Mouse (Mus musculus) G1E-ER4 (cell line): Measurements from ENCODE around the gene Dnm2. TPM values are rescaled to one million over a fixed set of nuclear protein-coding genes. Genes with fewer than 3 reads are reported as not detected.

Experiments used
- GATA1 ChIP-seq: IDR thresholded peaks from one replicate; pipeline ENCODE4 v1.8.0; 2012; ENCODE audit warnings: low read length, inconsistent platforms
- polyA plus RNA-seq: library from polyadenylated mRNA; stranded (reverse); fragments of >175 nt; gene quantifications from 2 replicates; pipeline ENCODE4 v1.2.3, GENCODE M21; 2012

The Dnm2 gene
- polyA plus RNA-seq, 1 experiment, result 485 TPM

DNA sequence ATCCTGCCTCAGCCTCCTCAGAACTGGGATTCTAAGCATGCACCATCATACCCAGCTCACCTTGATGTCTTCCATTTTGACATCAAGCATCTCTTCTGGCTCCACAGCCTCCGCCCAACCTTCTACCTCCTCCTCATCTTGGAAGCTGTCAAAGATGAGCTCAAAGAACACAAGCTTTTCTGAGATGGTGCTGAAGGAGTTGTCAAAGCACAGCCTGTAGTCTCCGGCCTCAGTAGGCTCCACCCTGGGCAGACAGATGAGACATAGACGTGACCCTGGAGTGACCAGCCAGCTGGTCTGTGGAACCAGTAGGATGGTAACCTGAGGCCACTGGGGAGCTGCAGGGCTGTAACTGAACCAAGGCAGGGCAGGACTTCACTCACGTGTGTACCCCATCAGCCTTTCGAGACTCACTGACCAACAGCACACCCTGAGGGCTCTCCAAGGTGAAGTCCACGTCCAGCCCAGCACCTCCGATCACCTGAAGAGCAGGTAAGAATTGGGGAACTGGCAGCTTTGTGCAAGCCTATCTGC, 84.2 kb downstream of the Dnm2 start:
- no peak for TF ChIP-seq GATA1

DNA sequence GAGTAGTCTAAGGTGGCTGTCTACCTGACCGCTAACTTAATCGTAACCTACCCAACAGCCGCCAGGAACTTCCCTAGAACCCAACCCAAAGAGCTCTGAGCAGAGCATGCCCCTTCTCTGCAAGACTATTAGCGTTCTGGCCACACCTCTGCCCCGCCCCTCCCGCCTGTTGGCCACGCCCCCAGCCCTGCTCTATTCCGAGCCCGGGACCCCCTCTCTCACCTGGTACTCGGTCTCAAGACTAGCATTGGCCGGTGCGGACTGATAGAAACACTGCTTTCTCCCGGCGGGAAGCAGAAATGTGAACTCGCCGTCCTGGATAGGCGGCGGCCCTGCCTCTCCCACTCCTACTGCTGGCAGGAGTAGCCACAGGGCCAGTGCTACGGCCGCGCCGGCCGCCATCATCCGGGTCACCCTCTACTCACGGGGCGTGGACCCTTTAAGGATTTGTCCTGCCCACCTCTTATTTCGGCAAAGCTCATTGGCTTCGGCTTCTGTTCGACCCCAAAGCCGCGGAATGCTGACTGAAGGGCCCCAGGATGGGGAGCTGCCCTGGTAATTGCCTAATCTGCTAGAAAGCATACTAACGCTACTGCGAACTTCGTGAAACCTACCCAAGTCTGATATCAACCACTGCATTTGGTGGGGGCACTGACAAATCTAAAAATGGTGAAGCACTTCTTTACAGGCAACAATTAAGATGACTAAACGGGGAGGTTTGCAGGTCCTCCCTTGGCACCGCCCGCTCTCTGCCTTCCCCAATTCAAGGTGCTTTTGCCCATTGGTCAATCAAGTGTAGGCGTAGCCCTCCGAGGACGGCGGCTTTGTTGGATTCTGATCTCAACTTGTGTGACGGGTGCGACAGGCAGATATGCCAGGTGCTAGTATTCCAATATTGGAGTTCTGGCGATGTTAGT, 85.3 kb downstream of the Dnm2 start, which contains the start of gene Tmed1:
TSS of gene Tmed1 (minus strand) at position 481 of the 917 bp plus-strand sequence.
- TF ChIP-seq GATA1, result no peak

DNA sequence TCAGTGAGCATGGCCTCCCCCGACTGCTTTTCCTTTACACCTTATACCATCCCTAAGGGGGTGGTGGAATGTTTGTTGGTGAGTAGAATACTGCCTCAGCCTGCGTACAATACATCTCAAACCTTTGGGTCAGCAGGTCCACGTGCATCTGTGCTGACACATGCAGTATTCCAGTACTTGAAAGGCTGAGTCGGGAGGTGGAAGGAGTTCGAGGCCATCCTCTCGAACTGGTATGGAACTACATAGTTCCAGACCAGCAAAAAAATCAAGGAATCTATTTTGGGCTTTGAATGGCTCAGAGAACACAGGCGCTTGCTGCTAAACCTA, 85.9 kb downstream of the Dnm2 start:
- TF ChIP-seq GATA1, result no peak

DNA sequence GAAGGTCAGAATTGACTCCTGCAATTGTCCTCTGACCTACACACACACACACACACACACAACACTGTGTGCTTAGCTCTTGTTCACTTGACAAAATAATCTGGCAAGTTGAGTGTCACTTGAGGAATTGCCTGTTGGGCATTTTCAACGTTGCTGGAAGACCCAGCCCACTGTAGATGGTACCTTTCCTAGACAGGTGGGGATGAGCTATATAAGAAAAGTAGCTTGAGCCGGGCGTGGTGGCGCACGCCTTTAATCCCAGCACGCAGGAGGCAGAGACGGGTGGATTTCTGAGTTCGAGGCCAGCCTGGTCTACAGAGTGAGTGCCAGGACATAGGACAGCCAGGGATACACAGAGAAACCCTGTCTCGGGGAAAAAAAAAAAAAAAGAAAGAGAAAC, 86.3 kb downstream of the Dnm2 start:
- TF ChIP-seq GATA1, result no peak

DNA sequence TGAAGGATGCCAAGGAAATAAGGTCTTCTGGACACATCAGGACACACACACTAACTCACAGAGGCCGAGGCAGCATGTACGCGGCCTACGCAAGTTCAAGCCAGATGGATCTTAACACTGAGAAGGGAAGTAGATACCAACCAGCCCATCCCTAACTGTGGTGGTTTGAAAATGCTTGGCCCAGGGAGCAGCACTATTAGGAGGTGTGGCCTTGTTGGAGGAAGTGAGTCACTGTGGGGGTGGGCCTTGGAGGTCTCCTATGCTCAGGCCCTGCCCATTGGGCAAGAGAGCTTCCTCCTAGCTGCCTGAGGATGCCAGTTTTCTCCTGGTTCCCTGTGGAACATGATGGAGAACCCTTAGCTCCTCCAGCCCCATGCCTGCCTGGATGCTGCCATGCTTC, 88.8 kb downstream of the Dnm2 start:
- TF ChIP-seq GATA1, result no peak

DNA sequence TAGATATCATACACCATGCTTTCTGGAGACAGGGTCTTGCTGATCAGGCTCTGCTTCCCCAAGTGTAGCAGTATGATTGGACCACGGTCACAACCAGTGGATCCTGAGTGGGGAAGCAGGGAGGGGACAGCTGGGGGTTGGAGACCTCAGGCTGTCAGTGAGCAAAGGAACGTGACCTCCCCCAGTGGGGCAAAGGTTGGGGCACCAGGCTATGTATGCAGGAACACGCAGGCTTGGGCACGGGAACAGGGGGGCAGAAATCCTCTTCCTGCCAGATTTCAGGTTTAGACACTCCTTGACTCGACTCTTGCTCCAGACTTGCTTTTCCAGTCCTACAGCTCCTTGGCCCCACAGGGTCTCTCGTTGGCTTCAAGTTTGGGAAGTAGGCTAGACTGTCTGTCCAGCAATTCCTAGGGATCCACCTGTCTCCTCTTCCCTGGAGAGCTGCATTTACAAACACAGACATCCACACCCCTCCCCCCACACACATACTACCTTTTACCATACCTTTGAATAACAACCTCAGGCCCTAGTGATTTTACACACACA, 93.3 kb downstream of the Dnm2 start:
- TF ChIP-seq GATA1, result no peak

DNA sequence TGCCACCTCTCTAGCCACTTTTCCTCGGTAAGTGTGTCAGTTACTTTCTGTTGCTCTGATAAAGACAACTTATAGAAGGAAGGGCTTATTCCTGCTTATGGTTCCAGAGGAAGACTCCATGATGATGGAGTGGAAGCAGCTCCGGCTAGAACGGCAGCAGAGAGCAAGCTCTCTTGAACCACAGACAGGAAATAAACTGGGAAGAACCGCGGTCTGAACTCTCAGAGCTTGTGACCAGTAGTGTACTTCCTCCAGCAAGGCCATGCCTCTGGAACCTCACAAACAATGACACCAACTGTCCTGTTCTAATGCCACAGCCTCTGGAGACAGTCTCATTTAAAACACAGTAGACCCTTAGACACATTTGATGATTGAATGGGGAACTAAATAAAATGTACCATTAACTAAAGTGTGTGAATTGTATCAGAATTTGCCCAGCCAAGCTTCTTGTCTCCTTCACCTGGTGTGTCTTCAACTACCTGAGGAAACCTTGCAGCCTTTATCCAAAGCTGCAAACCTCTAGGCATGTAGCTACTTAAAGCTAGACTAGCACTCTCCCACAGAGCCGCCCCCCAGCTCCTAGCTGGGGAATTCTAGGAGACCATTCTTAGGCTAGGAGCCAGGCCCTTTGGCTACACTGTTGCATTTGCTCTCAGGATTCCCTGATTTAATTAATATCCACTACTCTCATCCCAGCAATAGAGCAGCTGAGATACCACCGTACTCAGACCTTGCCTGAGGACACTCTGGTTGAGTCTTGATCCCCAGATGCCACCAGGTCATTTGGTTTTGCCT, 100.6 kb downstream of the Dnm2 start:
- TF ChIP-seq GATA1, result no peak

DNA sequence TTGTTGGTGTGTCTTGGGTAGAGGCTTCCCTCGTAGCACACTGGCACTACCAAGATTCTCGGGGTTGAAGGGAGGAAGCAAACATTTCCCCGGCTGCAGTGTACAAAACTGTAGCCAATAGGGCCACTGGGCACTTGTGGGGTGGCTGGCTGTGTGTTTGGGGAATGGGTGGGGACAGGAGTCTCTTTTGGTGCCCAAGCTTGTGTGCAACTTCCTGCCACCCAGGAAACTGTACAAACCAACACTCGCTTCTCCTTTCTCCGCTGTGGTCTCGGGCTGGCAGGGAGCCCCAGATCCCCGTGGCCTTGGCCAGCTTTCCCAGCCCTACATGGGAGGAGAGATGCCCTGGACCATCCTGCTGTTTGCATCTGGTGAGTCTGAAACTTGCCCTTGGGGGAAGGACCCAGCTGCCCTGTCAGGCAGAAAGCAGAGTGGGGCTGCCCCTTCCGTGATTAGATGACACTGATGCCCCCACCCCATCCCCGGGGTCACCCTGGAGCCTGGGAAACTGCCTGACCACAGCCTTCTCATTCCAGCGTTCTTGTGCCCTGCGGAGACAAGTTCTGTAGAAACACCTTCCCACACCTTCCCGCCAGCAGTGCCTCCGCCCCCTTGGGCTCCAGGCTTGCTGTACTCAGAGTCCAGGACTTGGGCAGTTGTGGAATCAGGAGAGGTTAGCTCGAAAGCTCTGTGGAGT, 101.4 kb downstream of the Dnm2 start, which contains the start of gene AB124611:
TSS of gene AB124611 (plus strand) at position 240 of the 697 bp plus-strand sequence.
- no peak for TF ChIP-seq GATA1

DNA sequence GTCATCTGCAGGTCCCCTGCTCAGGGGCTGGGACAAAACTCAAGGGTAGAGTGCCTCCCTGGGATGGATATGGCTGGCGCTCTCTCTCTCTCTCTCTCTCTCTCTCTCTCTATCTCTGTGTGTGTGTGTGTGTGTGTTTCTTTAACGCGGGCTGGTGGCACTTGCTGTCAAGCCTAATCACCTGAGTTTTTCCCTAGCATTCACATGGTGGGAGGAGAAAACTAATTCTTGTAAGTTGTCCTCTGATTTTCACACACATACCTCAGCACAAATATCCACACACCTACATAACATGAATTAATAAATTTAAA, 101.9 kb downstream of the Dnm2 start:
- TF ChIP-seq GATA1, result no peak

DNA sequence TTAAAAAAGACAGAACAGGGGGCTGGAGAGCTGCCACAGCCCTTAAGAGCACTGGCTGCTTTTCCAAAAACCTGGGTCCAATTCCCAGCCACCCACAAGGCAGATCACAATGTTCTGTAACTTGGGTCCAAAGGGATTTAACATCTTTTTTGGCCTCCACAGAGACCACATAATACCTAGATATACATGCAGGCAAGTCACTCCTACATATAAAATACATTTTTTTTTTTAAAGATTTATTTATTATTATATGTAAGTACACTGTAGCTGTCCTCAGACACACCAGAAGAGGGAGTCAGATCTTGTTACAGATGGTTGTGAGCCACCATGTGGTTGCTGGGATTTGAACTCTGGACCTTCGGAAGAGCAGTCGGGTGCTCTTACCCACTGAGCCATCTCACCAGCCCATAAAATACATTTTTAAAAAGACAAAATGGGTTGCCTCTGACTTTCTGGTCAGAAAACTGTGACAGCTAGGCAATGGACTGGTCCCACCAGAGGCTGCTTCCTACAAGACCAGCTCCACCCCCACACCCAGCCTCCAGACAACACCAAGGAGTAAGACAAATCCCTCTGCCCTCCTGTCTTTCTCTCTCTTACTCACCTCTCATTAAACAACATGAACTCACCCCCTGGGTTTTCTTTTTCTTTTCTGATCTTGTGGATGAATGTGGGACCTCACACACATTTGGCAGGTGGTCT, 102.5 kb downstream of the Dnm2 start:
- TF ChIP-seq GATA1, result no peak

DNA sequence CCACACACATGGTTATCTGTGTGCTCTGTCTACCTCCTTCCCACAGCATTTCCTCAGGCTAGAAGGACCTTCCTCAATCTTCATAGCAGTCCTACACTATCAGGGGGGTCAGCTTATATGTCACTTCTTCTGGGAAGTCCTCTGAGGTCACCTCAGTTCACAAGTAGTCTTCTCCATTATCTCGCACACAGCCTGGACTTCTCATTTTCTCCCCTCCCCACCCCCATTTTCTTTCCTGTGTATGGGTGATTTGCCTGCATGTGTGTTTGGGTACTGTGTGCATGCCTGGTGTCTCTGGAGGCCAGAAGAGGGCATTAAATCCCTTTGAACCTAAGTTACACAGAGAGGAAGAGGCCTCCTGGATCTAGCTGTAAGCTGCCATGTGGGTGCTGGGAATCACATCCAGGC, 103.2 kb downstream of the Dnm2 start:
- no peak for TF ChIP-seq GATA1

DNA sequence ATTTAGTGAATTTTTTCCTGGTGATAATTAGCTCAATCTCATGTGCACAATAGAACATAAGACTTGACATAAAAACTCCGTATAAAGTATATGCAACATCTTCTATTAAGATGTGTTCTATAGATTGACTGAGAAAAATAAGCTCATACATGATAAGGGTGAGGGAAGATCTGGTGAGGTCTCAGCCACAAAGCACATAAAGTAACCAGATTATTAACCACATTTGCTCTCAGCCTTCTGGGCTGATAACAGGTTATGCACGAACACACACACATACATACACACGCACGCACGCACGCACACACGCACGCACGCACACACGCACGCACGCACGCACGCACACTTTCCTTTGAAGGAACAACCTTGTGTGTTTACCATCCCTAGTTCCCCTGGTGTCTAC, 111.8 kb downstream of the Dnm2 start:
- TF ChIP-seq GATA1, result no peak

DNA sequence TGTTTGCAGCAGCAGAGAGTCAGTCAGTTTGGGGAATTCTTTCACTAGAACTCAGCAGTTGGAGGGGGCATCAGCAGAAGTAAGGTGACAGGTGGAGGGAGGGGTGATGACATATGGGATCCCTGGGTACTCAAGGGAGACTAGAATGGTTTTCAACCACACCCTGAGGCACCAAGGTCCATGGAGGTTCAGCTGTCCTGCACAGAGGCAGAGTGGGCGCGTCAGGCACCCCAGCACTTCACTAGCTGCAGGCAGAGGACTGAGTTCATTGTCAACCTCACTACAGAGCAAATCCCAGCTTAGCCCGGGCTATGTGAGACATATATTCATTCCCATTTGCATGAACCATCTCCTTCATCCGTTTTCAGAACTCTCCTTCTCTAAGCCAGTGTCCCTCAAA, 112.3 kb downstream of the Dnm2 start:
- TF ChIP-seq GATA1, result no peak

DNA sequence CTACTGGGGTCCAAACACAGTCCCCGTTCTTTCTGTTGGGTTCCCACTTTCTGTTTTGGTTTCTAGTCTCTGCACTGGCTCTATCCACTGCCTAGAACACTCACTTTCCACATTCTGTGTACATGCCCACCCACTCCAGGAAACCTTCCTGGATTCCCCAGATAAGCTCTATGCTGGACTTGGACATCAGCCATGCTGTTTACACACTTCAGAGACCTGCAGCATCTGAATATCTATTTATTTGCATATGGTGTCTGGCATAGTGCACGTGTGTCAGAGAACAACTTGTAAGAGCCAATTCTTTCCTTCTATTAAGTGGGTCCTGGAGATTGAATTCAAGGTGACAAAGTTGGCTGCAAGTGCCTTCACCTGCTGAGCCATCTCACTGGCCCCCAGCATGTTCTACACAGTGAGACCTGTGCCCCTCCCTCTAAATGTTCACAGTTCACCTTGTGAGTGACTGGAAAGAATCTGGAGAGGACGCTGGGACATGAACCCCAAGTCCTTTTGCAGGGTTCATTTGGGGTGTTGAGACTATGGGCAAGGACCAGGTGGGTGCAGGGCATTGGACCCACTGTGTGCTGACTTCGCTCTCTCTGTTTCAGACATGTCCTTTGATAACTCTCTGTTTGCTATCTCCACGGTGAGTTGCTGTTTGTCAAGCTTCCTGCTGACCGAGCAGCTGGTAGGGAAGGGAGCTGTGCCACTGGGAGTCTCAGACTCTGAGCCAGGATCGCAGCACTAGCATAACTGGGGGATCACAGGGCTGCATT, 115.5 kb downstream of the Dnm2 start:
- no peak for TF ChIP-seq GATA1
